Comparison of ENCODE assay signal across 18 mouse cellular contexts in genomic region chr1:128692313-128692712, GRCm38 (mm10).
A peak's percentile ranks its signal among the peaks of the same experiment; 100 is the strongest.
DNase-seq lines count a peak whose midpoint lies in the region; ATAC-seq and TF ChIP-seq lines count a peak whose summit lies in the region.
"Had no signal": no experiment of that assay in that cellular context is flagged by ENCODE, and none has a peak within 500 bp of the region (broad histone marks: within the 10 kb centered on the region; RNA-seq: fewer than 3 reads in every experiment).

No protein-coding gene starts in this region.

- H3K9ac ChIP-seq in forebrain, embryonic 12.5 days: no peak overlapping the region
- no peak overlapping the region for H3K9ac ChIP-seq in forebrain, embryonic 11.5 days (ENCODE audit: low read length)
- H3K9ac ChIP-seq in midbrain, embryonic 13.5 days (replicated peaks): no peak overlapping the region
- no peak overlapping the region for H3K9ac ChIP-seq in neural tube, embryonic 15.5 days (replicated peaks)
- H3K9ac ChIP-seq: embryonic facial prominence, embryonic 13.5 days; heart, embryonic 12.5 days; liver, embryonic 12.5 days had no signal

- no peaks in the 10 kb centered on the region for H3K9me3 ChIP-seq in forebrain, embryonic 10.5 days
- no peaks in the 10 kb centered on the region for H3K9me3 ChIP-seq in forebrain, embryonic 12.5 days
- no peaks in the 10 kb centered on the region for H3K9me3 ChIP-seq in forebrain, embryonic 11.5 days (ENCODE audit: control insufficient read depth, low read length)
- H3K9me3 ChIP-seq in midbrain, embryonic 13.5 days: no peaks in the 10 kb centered on the region
- H3K9me3 ChIP-seq in neural tube, embryonic 15.5 days (replicated peaks): no peaks in the 10 kb centered on the region
- H3K9me3 ChIP-seq: embryonic facial prominence, embryonic 13.5 days; heart, embryonic 12.5 days; liver, embryonic 12.5 days had no signal

- no peaks in the 10 kb centered on the region for H3K27me3 ChIP-seq in forebrain, embryonic 10.5 days (ENCODE audit: poor library complexity, severe bottlenecking)
- H3K27me3 ChIP-seq in forebrain, embryonic 12.5 days: 0 out of 2 replicates have a peak, but pooled peaks cover 3% of the 10 kb centered on the region
- H3K27me3 ChIP-seq in forebrain, embryonic 11.5 days (ENCODE audit: control insufficient read depth, insufficient read depth, low read length): no peaks in the 10 kb centered on the region
- H3K27me3 ChIP-seq in midbrain, embryonic 13.5 days: no peaks in the 10 kb centered on the region
- no peaks in the 10 kb centered on the region; the same call in 1 of the 2 replicates for H3K27me3 ChIP-seq in neural tube, embryonic 15.5 days (replicated peaks)
- H3K27me3 ChIP-seq: CH12.LX; embryonic facial prominence, embryonic 13.5 days; heart, embryonic 12.5 days; liver, embryonic 12.5 days had no signal

- ATAC-seq in forebrain, embryonic 12.5 days (ENCODE audit: low FRiP score): no peak
- peak; percentile 73 for ATAC-seq in forebrain, embryonic 11.5 days (replicated peaks; ENCODE audit: low FRiP score)
- peak; percentile 62; the same call in 1 of the 2 replicates for ATAC-seq in midbrain, embryonic 13.5 days
- no peak for ATAC-seq in neural tube, embryonic 15.5 days (ENCODE audit: low FRiP score)
- ATAC-seq: liver, embryonic 12.5 days; lung, postnatal 0 days had no signal

- intact Hi-C loops in left cerebral cortex, postnatal 4 days (cut with DNase I): no loop called here
- intact Hi-C loops in left cerebral cortex, adult 2 months (cut with DNase I): no loop called here

- no peak overlapping the region for H3K4me2 ChIP-seq in forebrain, embryonic 12.5 days
- no peak overlapping the region for H3K4me2 ChIP-seq in forebrain, embryonic 11.5 days (ENCODE audit: low read depth, low read length, severe bottlenecking)
- H3K4me2 ChIP-seq in midbrain, embryonic 13.5 days (replicated peaks): no peak overlapping the region
- H3K4me2 ChIP-seq in neural tube, embryonic 15.5 days: no peak overlapping the region
- H3K4me2 ChIP-seq: embryonic facial prominence, embryonic 13.5 days; heart, embryonic 12.5 days; liver, embryonic 12.5 days had no signal

- DNase-seq in forebrain, embryonic 10.5 days (ENCODE audit: extremely low spot score, low spot score): peak; percentile 45
- DNase-seq in left cerebral cortex, postnatal 4 days: peak; percentile 37
- no peak for DNase-seq in left cerebral cortex, adult 2 months (ENCODE audit: extremely low spot score in 1 of 2, low spot score in 2 of 2)
- DNase-seq in forebrain, embryonic 11.5 days (ENCODE audit: low spot score): no peak
- no peak for DNase-seq in spleen, postnatal 36 days (ENCODE audit: low spot score in 2 of 2)
- DNase-seq: adrenal gland, postnatal 14 days; cerebellum, postnatal 14 days; gastrocnemius, postnatal 36 days; heart, postnatal 36 days; kidney, adult 11 months had no signal

- TF ChIP-seq CTCF in left cerebral cortex, adult 2 months (IDR thresholded peaks at IDR 0.05): no peak

- peaks cover 39% of the 10 kb centered on the region for H3K4me1 ChIP-seq in forebrain, embryonic 10.5 days
- peaks cover 24% of the 10 kb centered on the region for H3K4me1 ChIP-seq in forebrain, embryonic 12.5 days
- H3K4me1 ChIP-seq in forebrain, embryonic 11.5 days (replicated peaks; ENCODE audit: control insufficient read depth, insufficient read depth, low read length): peaks cover 9% of the 10 kb centered on the region; the same call in 1 of the 2 replicates
- peaks cover 20% of the 10 kb centered on the region for H3K4me1 ChIP-seq in midbrain, embryonic 13.5 days (replicated peaks)
- H3K4me1 ChIP-seq in neural tube, embryonic 15.5 days: peaks cover under 1% of the 10 kb centered on the region; the same call in 1 of the 2 replicates
- H3K4me1 ChIP-seq: heart, embryonic 12.5 days; liver, embryonic 12.5 days had no signal

- H3K4me3 ChIP-seq in forebrain, embryonic 10.5 days: no peak overlapping the region
- H3K4me3 ChIP-seq in forebrain, embryonic 12.5 days (replicated peaks): no peak overlapping the region
- no peak overlapping the region for H3K4me3 ChIP-seq in left cerebral cortex, adult 2 months
- no peak overlapping the region for H3K4me3 ChIP-seq in forebrain, embryonic 11.5 days (ENCODE audit: low read depth, low read length)
- no peak overlapping the region for H3K4me3 ChIP-seq in midbrain, embryonic 13.5 days (replicated peaks)
- no peak overlapping the region for H3K4me3 ChIP-seq in neural tube, embryonic 15.5 days (replicated peaks)
- H3K4me3 ChIP-seq: embryonic facial prominence, embryonic 13.5 days; heart, embryonic 12.5 days; liver, embryonic 12.5 days had no signal

- WGBS in forebrain, embryonic 10.5 days: 15% methylated on average over 8 of the region's 8 CpGs
- WGBS in forebrain, embryonic 12.5 days: 9% methylated on average over 8 of the region's 8 CpGs
- 9% methylated on average over 8 of the region's 8 CpGs for WGBS in forebrain, embryonic 11.5 days
- 8% methylated on average over 8 of the region's 8 CpGs for WGBS in midbrain, embryonic 13.5 days
- 9% methylated on average over 8 of the region's 8 CpGs for WGBS in neural tube, embryonic 15.5 days

- no peaks in the 10 kb centered on the region for H3K36me3 ChIP-seq in forebrain, embryonic 10.5 days (replicated peaks)
- H3K36me3 ChIP-seq in forebrain, embryonic 12.5 days (replicated peaks): no peaks in the 10 kb centered on the region
- no peaks in the 10 kb centered on the region for H3K36me3 ChIP-seq in forebrain, embryonic 11.5 days (ENCODE audit: control insufficient read depth, insufficient read depth, low read length)
- no peaks in the 10 kb centered on the region for H3K36me3 ChIP-seq in midbrain, embryonic 13.5 days
- no peaks in the 10 kb centered on the region for H3K36me3 ChIP-seq in neural tube, embryonic 15.5 days
- H3K36me3 ChIP-seq: embryonic facial prominence, embryonic 13.5 days; heart, embryonic 12.5 days; liver, embryonic 12.5 days had no signal

- peak overlapping the region; percentile 71 for H3K27ac ChIP-seq in forebrain, embryonic 10.5 days
- H3K27ac ChIP-seq in forebrain, embryonic 12.5 days: no peak overlapping the region
- no peak overlapping the region for H3K27ac ChIP-seq in left cerebral cortex, adult 2 months
- no peak overlapping the region for H3K27ac ChIP-seq in forebrain, embryonic 11.5 days (ENCODE audit: low read depth, low read length)
- no peak overlapping the region for H3K27ac ChIP-seq in midbrain, embryonic 13.5 days
- no peak overlapping the region for H3K27ac ChIP-seq in neural tube, embryonic 15.5 days (replicated peaks)
- H3K27ac ChIP-seq: embryonic facial prominence, embryonic 13.5 days; liver, embryonic 12.5 days had no signal

Comparison
In these comparisons a context has a peak if more than half of its experiments do, and no peak if none do; other contexts are left out.
1. DNase-seq: peak in forebrain, embryonic 10.5 days (single experiment) and left cerebral cortex, postnatal 4 days (single experiment); none in left cerebral cortex, adult 2 months (0 of 2), forebrain, embryonic 11.5 days (single experiment) and spleen, postnatal 36 days (0 of 2).
2. ATAC-seq: peak in forebrain, embryonic 11.5 days (single experiment) and midbrain, embryonic 13.5 days (single experiment); none in forebrain, embryonic 12.5 days (single experiment) and neural tube, embryonic 15.5 days (single experiment).